ENCODE assay signal across 28 mouse cellular contexts in the genomic region with DNA sequence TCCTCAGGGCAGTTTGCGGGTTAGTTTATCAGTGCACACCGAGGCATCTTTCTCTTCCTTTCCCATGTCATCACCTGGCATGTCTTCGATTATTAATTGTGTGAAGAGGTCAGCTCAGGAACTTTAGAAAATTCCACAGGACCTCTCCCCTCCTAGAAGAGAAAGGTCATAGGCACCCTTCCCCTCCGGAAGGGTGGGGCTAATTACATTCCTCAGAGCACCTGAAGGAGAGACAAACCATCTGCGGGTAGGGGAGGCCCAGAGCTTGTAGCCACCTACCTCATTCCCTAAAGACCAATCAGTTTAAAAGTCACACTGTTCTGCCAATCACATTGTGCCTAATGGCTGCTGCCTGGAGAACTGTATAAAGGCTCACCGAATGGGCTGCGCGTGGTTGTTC.
DNase-seq lines count a peak whose midpoint lies in the region; ATAC-seq and TF ChIP-seq lines count a peak whose summit lies in the region.
"Had no signal": no experiment of that assay in that cellular context is flagged by ENCODE, and none has a peak within 500 bp of the region (broad histone marks: within the 10 kb centered on the region; RNA-seq: fewer than 3 reads in every experiment).

No protein-coding gene starts in this region.

- no peaks in the 10 kb centered on the region for H3K9me3 ChIP-seq in forebrain, embryonic 14.5 days (replicated peaks; ENCODE audit: control insufficient read depth, low read length)
- H3K9me3 ChIP-seq in forebrain, embryonic 12.5 days, result no peaks in the 10 kb centered on the region
- no peaks in the 10 kb centered on the region for H3K9me3 ChIP-seq in hindbrain, embryonic 12.5 days (replicated peaks)
- H3K9me3 ChIP-seq in hindbrain, postnatal 0 days (ENCODE audit: low read length), result no peaks in the 10 kb centered on the region
- H3K9me3 ChIP-seq in ES-Bruce4 (replicated peaks; ENCODE audit: control insufficient read depth, insufficient read depth, low read length, poor library complexity, severe bottlenecking), result no peaks in the 10 kb centered on the region; the same call in 1 of the 2 replicates
- H3K9me3 ChIP-seq: heart, embryonic 12.5 days; limb, embryonic 10.5 days; limb, embryonic 15.5 days; liver, embryonic 13.5 days; neural tube, embryonic 13.5 days had no signal

- DNase-seq in forebrain, embryonic 14.5 days (ENCODE audit: low spot score), result no peak
- DNase-seq in hindbrain, postnatal 0 days (ENCODE audit: low spot score), result no peak
- DNase-seq in R1 (ENCODE audit: low read depth, low spot score), result peak; percentile 95
- DNase-seq: adrenal gland, postnatal 10 days; cerebellum, adult 2 months; gastrocnemius, postnatal 14 days; kidney, adult 9 months; kidney, postnatal 14 days; layer of hippocampus, adult 9-11 months; liver, embryonic 13.5 days; lung, adult 2 months; lung, postnatal 14 days; right cerebral cortex, postnatal 4 days; thymus, adult 2 months; thymus, postnatal 36 days had no signal

- no peak for TF ChIP-seq POLR2A in ES-Bruce4 (IDR thresholded peaks at IDR 0.05; ENCODE audit: insufficient read depth, low read length)

- TF ChIP-seq CTCF in hindbrain, postnatal 0 days (IDR thresholded peaks at IDR 0.05; ENCODE audit: low read depth), result no peak
- TF ChIP-seq CTCF in ES-Bruce4 (IDR thresholded peaks at IDR 0.05; ENCODE audit: low read depth, low read length), result no peak

- no peak overlapping the region for H3K9ac ChIP-seq in forebrain, embryonic 14.5 days (ENCODE audit: low read length)
- no peak overlapping the region for H3K9ac ChIP-seq in forebrain, embryonic 12.5 days
- no peak overlapping the region for H3K9ac ChIP-seq in hindbrain, embryonic 12.5 days
- no peak overlapping the region for H3K9ac ChIP-seq in hindbrain, postnatal 0 days (replicated peaks; ENCODE audit: low read length)
- no peak overlapping the region for H3K9ac ChIP-seq in ES-Bruce4 (ENCODE audit: low read depth, poor library complexity, severe bottlenecking)
- H3K9ac ChIP-seq: heart, embryonic 12.5 days; limb, embryonic 15.5 days; liver, embryonic 13.5 days; neural tube, embryonic 13.5 days had no signal

- 0 out of 2 replicates have a peak, but pooled peaks have one; percentile 16 for ATAC-seq in forebrain, embryonic 14.5 days
- ATAC-seq in forebrain, embryonic 12.5 days (ENCODE audit: low FRiP score), result no peak; the same call in 1 of the 2 replicates
- ATAC-seq in hindbrain, embryonic 12.5 days (ENCODE audit: low FRiP score), result peak; percentile 29; the same call in 1 of the 2 replicates
- no peak for ATAC-seq in hindbrain, postnatal 0 days
- ATAC-seq in cerebellum, adult (ENCODE audit: insufficient number of reproducible peaks, low FRiP score, low TSS enrichment), result no peak
- ATAC-seq: intestine, embryonic 16.5 days; midbrain, embryonic 16.5 days had no signal

- H3K36me3 ChIP-seq in forebrain, embryonic 14.5 days (ENCODE audit: control insufficient read depth, insufficient read depth, low read length), result no peaks in the 10 kb centered on the region
- no peaks in the 10 kb centered on the region for H3K36me3 ChIP-seq in forebrain, embryonic 12.5 days (replicated peaks)
- H3K36me3 ChIP-seq in hindbrain, embryonic 12.5 days, result no peaks in the 10 kb centered on the region
- no peaks in the 10 kb centered on the region for H3K36me3 ChIP-seq in hindbrain, postnatal 0 days (ENCODE audit: insufficient read depth, low read length)
- no peaks in the 10 kb centered on the region for H3K36me3 ChIP-seq in ES-Bruce4 (ENCODE audit: control insufficient read depth, insufficient read depth, low read length, poor library complexity, severe bottlenecking)
- H3K36me3 ChIP-seq: heart, embryonic 12.5 days; limb, embryonic 10.5 days; limb, embryonic 15.5 days; liver, embryonic 13.5 days; neural tube, embryonic 13.5 days had no signal

- no peak for TF ChIP-seq EP300 in ES-Bruce4 (IDR thresholded peaks at IDR 0.05; ENCODE audit: insufficient read depth, low read depth, low read length)

- no peak overlapping the region for H3K27ac ChIP-seq in forebrain, embryonic 14.5 days (ENCODE audit: low read depth, low read length)
- H3K27ac ChIP-seq in forebrain, embryonic 12.5 days, result no peak overlapping the region
- H3K27ac ChIP-seq in hindbrain, embryonic 12.5 days, result no peak overlapping the region
- no peak overlapping the region for H3K27ac ChIP-seq in hindbrain, postnatal 0 days
- H3K27ac ChIP-seq in ES-Bruce4 (ENCODE audit: insufficient read depth, low read length), result peak overlapping the region; percentile 38; the same call in 1 of the 2 replicates
- H3K27ac ChIP-seq: limb, embryonic 10.5 days; limb, embryonic 15.5 days; liver, embryonic 13.5 days; neural tube, embryonic 13.5 days; stomach, postnatal 0 days had no signal

- no peak overlapping the region for H3K4me2 ChIP-seq in forebrain, embryonic 14.5 days (ENCODE audit: low read length)
- H3K4me2 ChIP-seq in forebrain, embryonic 12.5 days, result no peak overlapping the region
- H3K4me2 ChIP-seq in hindbrain, embryonic 12.5 days (replicated peaks), result no peak overlapping the region
- no peak overlapping the region for H3K4me2 ChIP-seq in hindbrain, postnatal 0 days (ENCODE audit: low read depth, low read length)
- H3K4me2 ChIP-seq: limb, embryonic 15.5 days; liver, embryonic 13.5 days; midbrain, embryonic 11.5 days; neural tube, embryonic 13.5 days had no signal

- no peaks in the 10 kb centered on the region for H3K27me3 ChIP-seq in forebrain, embryonic 14.5 days (replicated peaks; ENCODE audit: control insufficient read depth, insufficient read depth, low read length)
- no peaks in the 10 kb centered on the region for H3K27me3 ChIP-seq in forebrain, embryonic 12.5 days
- H3K27me3 ChIP-seq in hindbrain, embryonic 12.5 days, result no peaks in the 10 kb centered on the region
- H3K27me3 ChIP-seq in hindbrain, postnatal 0 days (ENCODE audit: insufficient read depth, low read length), result no peaks in the 10 kb centered on the region
- H3K27me3 ChIP-seq in ES-Bruce4 (ENCODE audit: control insufficient read depth, insufficient read depth, low read length, poor library complexity, severe bottlenecking), result no peaks in the 10 kb centered on the region
- H3K27me3 ChIP-seq: heart, embryonic 12.5 days; limb, embryonic 15.5 days; liver, embryonic 13.5 days; neural tube, embryonic 13.5 days had no signal

- H3K4me1 ChIP-seq in forebrain, embryonic 14.5 days (ENCODE audit: control insufficient read depth, insufficient read depth, low read length), result peaks cover 9% of the 10 kb centered on the region; the same call in 1 of the 2 replicates
- peaks cover 14% of the 10 kb centered on the region for H3K4me1 ChIP-seq in forebrain, embryonic 12.5 days
- peaks cover 8% of the 10 kb centered on the region for H3K4me1 ChIP-seq in hindbrain, embryonic 12.5 days
- no peaks in the 10 kb centered on the region for H3K4me1 ChIP-seq in hindbrain, postnatal 0 days (ENCODE audit: insufficient read depth, low read length)
- H3K4me1 ChIP-seq in ES-Bruce4 (ENCODE audit: control insufficient read depth, insufficient read depth, low read length), result peaks cover 3% of the 10 kb centered on the region
- H3K4me1 ChIP-seq: limb, embryonic 15.5 days had no signal

- no peak overlapping the region for H3K4me3 ChIP-seq in forebrain, embryonic 14.5 days (ENCODE audit: low read depth, low read length)
- H3K4me3 ChIP-seq in forebrain, embryonic 12.5 days (replicated peaks), result no peak overlapping the region
- H3K4me3 ChIP-seq in hindbrain, embryonic 12.5 days, result no peak overlapping the region
- H3K4me3 ChIP-seq in hindbrain, postnatal 0 days (ENCODE audit: low read length), result no peak overlapping the region
- no peak overlapping the region for H3K4me3 ChIP-seq in ES-Bruce4 (ENCODE audit: low read depth, low read length)
- H3K4me3 ChIP-seq: erythroblast, embryonic 14.5 days; heart, embryonic 12.5 days; limb, embryonic 10.5 days; limb, embryonic 15.5 days; liver, embryonic 13.5 days; neural tube, embryonic 13.5 days had no signal

- 87% methylated on average over 8 of the region's 8 CpGs for WGBS in forebrain, embryonic 14.5 days
- 83% methylated on average over 8 of the region's 8 CpGs for whole genome bisulfite sequencing in forebrain, embryonic 12.5 days
- 81% methylated on average over 8 of the region's 8 CpGs for WGBS in hindbrain, embryonic 12.5 days
- WGBS in hindbrain, postnatal 0 days, result 89% methylated on average over 8 of the region's 8 CpGs

Comparison
In these comparisons a context has a peak if more than half of its experiments do, and no peak if none do; other contexts are left out.
1. ATAC-seq: peak in forebrain, embryonic 14.5 days (single experiment) and hindbrain, embryonic 12.5 days (single experiment); none in forebrain, embryonic 12.5 days (single experiment), hindbrain, postnatal 0 days (single experiment) and cerebellum, adult (single experiment).